In genomic region chr7:132568817-132569216, GRCm38 (mm10) we compare ENCODE assay signal across 18 mouse cellular contexts. TPM values are rescaled to one million over a fixed set of nuclear protein-coding genes. Genes with fewer than 3 reads are reported as not detected.
DNase-seq lines count a peak whose midpoint lies in the region; ATAC-seq and TF ChIP-seq lines count a peak whose summit lies in the region.
"Had no signal": no experiment of that assay in that cellular context is flagged by ENCODE, and none has a peak within 500 bp of the region (broad histone marks: within the 10 kb centered on the region; RNA-seq: fewer than 3 reads in every experiment).

No protein-coding gene starts in this region.

- no peaks in the 10 kb centered on the region for H3K9me3 ChIP-seq in hindbrain, postnatal 0 days (ENCODE audit: low read length)
- H3K9me3 ChIP-seq in hindbrain, embryonic 10.5 days, result no peaks in the 10 kb centered on the region
- H3K9me3 ChIP-seq in MEL (replicated peaks; ENCODE audit: insufficient read depth, low read length), result no peaks in the 10 kb centered on the region
- H3K9me3 ChIP-seq: hindbrain, embryonic 12.5 days had no signal

- no peak overlapping the region for H3K27ac ChIP-seq in hindbrain, postnatal 0 days
- no peak overlapping the region for H3K27ac ChIP-seq in hindbrain, embryonic 10.5 days
- peak overlapping the region; percentile 69 for H3K27ac ChIP-seq in MEL (ENCODE audit: control insufficient read depth, low read depth, low read length)
- H3K27ac ChIP-seq in thymus, adult 2 months (ENCODE audit: control insufficient read depth, insufficient read depth, low read length), result peak overlapping the region; percentile 19; the same call in 1 of the 2 replicates
- H3K27ac ChIP-seq: hindbrain, embryonic 12.5 days had no signal

- TF ChIP-seq CTCF in hindbrain, postnatal 0 days (IDR thresholded peaks at IDR 0.05; ENCODE audit: low read depth), result no peak
- TF ChIP-seq CTCF in MEL (IDR thresholded peaks at IDR 0.05 in 2 of 3, conservative IDR thresholded peaks at IDR 0.05 in 1 of 3; ENCODE audit: control insufficient read depth in 1 of 3, insufficient read depth in 1 of 3, low read depth in 2 of 3, low read length in 3 of 3, poor library complexity in 1 of 3, severe bottlenecking in 1 of 3), result no peak
- no peak for TF ChIP-seq CTCF in thymus, adult 2 months (IDR thresholded peaks at IDR 0.05; ENCODE audit: borderline replicate concordance, control insufficient read depth, extremely low read depth, insufficient read depth, low read length, poor library complexity)

- peaks cover 29% of the 10 kb centered on the region for H3K79me2 ChIP-seq in MEL (ENCODE audit: control insufficient read depth, insufficient read depth, low read length, poor library complexity)

- WGBS in hindbrain, postnatal 0 days, result 78% methylated on average over 6 of the region's 6 CpGs
- WGBS in hindbrain, embryonic 10.5 days, result 93% methylated on average over 6 of the region's 6 CpGs
- 32% methylated on average over 6 of the region's 6 CpGs for WGBS in thymus, adult 2 months

- no peak overlapping the region for H3K4me2 ChIP-seq in hindbrain, postnatal 0 days (ENCODE audit: low read depth, low read length)
- H3K4me2 ChIP-seq: hindbrain, embryonic 12.5 days had no signal

- no peak for TF ChIP-seq EP300 in MEL (IDR thresholded peaks at IDR 0.05; ENCODE audit: low read depth in 1 of 2, low read length in 2 of 2)

- H3K27me3 ChIP-seq in hindbrain, postnatal 0 days (ENCODE audit: insufficient read depth, low read length), result no peaks in the 10 kb centered on the region
- no peaks in the 10 kb centered on the region for H3K27me3 ChIP-seq in hindbrain, embryonic 10.5 days (ENCODE audit: insufficient read depth, poor library complexity, severe bottlenecking)
- H3K27me3 ChIP-seq in MEL (ENCODE audit: control insufficient read depth in 1 of 2, insufficient read depth in 2 of 2, low read length in 2 of 2), result no peaks in the 10 kb centered on the region
- no peaks in the 10 kb centered on the region for H3K27me3 ChIP-seq in thymus, adult 2 months (ENCODE audit: control insufficient read depth, insufficient read depth, low read length)
- H3K27me3 ChIP-seq: hindbrain, embryonic 12.5 days had no signal

- no peak for TF ChIP-seq POLR2A in MEL (IDR thresholded peaks at IDR 0.05; ENCODE audit: control insufficient read depth in 1 of 2, insufficient read depth in 1 of 2, low read depth in 1 of 2, low read length in 2 of 2, poor library complexity in 1 of 2)
- no peak for TF ChIP-seq POLR2A in thymus, adult 2 months (IDR thresholded peaks at IDR 0.05; ENCODE audit: control insufficient read depth, extremely low read depth, insufficient read depth, low read length, poor library complexity)

- H3K36me3 ChIP-seq in hindbrain, postnatal 0 days (ENCODE audit: insufficient read depth, low read length), result peaks cover 11% of the 10 kb centered on the region; the same call in 1 of the 2 replicates
- peaks cover 58% of the 10 kb centered on the region for H3K36me3 ChIP-seq in hindbrain, embryonic 10.5 days
- peaks cover 42% of the 10 kb centered on the region in 2 experiments for H3K36me3 ChIP-seq in MEL (ENCODE audit: control insufficient read depth in 1 of 2, insufficient read depth in 2 of 2, low read length in 2 of 2)
- H3K36me3 ChIP-seq in thymus, adult 2 months (ENCODE audit: control insufficient read depth, insufficient read depth, low read length), result peaks cover 13% of the 10 kb centered on the region

- H3K4me1 ChIP-seq in hindbrain, postnatal 0 days (ENCODE audit: insufficient read depth, low read length), result 0 out of 2 replicates have a peak, but pooled peaks cover 3% of the 10 kb centered on the region
- peaks cover 25% of the 10 kb centered on the region for H3K4me1 ChIP-seq in hindbrain, embryonic 10.5 days (replicated peaks)
- H3K4me1 ChIP-seq in MEL (ENCODE audit: control insufficient read depth in 1 of 2, insufficient read depth in 2 of 2, low read length in 2 of 2), result peaks cover 28 to 32% of the 10 kb centered on the region in 2 experiments
- H3K4me1 ChIP-seq in thymus, adult 2 months (replicated peaks; ENCODE audit: control insufficient read depth, insufficient read depth, low read length), result peaks cover 3% of the 10 kb centered on the region

- H3K9ac ChIP-seq in hindbrain, postnatal 0 days (replicated peaks; ENCODE audit: low read length), result no peak overlapping the region
- peak overlapping the region; percentile 15; the same call in 1 of the 2 replicates for H3K9ac ChIP-seq in MEL (ENCODE audit: control insufficient read depth, low read depth, low read length, poor library complexity, severe bottlenecking)
- H3K9ac ChIP-seq: hindbrain, embryonic 12.5 days had no signal

- peak; percentile 25 for DNase-seq in hindbrain, postnatal 0 days (ENCODE audit: low spot score)
- no peak for DNase-seq in hindbrain, embryonic 10.5 days (ENCODE audit: low spot score)
- peak; percentile 82 for DNase-seq in MEL (ENCODE audit: low read depth, low spot score)
- DNase-seq in thymus, adult 2 months, result peak; percentile 51
- DNase-seq in frontal cortex, postnatal 25 days (ENCODE audit: low spot score in 2 of 2), result no peak
- no peak for DNase-seq in left cerebral cortex, adult 11 months (ENCODE audit: low spot score)
- DNase-seq in right cerebral cortex, adult 2 months (ENCODE audit: low spot score in 2 of 2), result no peak
- DNase-seq: cerebellum, adult 8-10 months; kidney, postnatal 10 days had no signal

- H3K4me3 ChIP-seq in hindbrain, postnatal 0 days (ENCODE audit: low read length), result no peak overlapping the region
- H3K4me3 ChIP-seq in hindbrain, embryonic 10.5 days, result no peak overlapping the region
- H3K4me3 ChIP-seq in MEL (ENCODE audit: control insufficient read depth in 1 of 2, insufficient read depth in 1 of 2, low read depth in 2 of 2, low read length in 2 of 2), result no peak overlapping the region
- no peak overlapping the region for H3K4me3 ChIP-seq in thymus, adult 2 months (ENCODE audit: control insufficient read depth, insufficient read depth, low read length)
- H3K4me3 ChIP-seq: erythroblast, embryonic 14.5 days; hindbrain, embryonic 12.5 days; myocyte had no signal

- no peak for ATAC-seq in hindbrain, postnatal 0 days
- ATAC-seq in megakaryocyte progenitor cell, adult 5-6 weeks (replicated peaks; ENCODE audit: poor library complexity), result peak; percentile 34; the same call in 1 of the 2 replicates

- no peak for TF ChIP-seq RAD21 in MEL (IDR thresholded peaks at IDR 0.05; ENCODE audit: low read depth, low read length)

TF ChIP-seq in MEL, 35 proteins besides CTCF, POLR2A, EP300 and RAD21:
- TF ChIP-seq ZNF384 (IDR thresholded peaks at IDR 0.05; ENCODE audit: low read depth, low read length) (peak; percentile 72), CHD1 (IDR thresholded peaks at IDR 0.05; ENCODE audit: low read depth, low read length) (no peak), ETS1 (IDR thresholded peaks at IDR 0.05; ENCODE audit: low read depth, low read length) (peak; percentile 60), GATA1 (IDR thresholded peaks at IDR 0.05; ENCODE audit: low read depth, low read length) (peak; percentile 50; the same call in 1 of the 2 replicates), USF1 (IDR thresholded peaks at IDR 0.05; ENCODE audit: low read depth, low read length) (peak; percentile 74), SIN3A (IDR thresholded peaks at IDR 0.05; ENCODE audit: low read length) (peak; percentile 38), USF2 (IDR thresholded peaks at IDR 0.05; ENCODE audit: borderline replicate concordance in 1 of 2, insufficient read depth in 1 of 2, low read depth in 1 of 2, low read length in 2 of 2) (no peak), NRF1 (IDR thresholded peaks at IDR 0.05; ENCODE audit: insufficient read depth, low read depth, low read length, poor library complexity, severe bottlenecking) (peak; percentile 78)

RNA-seq across cellular contexts. Expression of gene Oat, which starts 7.4 kb away (rescaled TPM):
- 99.1 and 101 TPM in 2 replicates for total RNA-seq in hindbrain, postnatal 0 days (2014; rRNA removed)
- polyA plus RNA-seq in hindbrain, postnatal 0 days (2015; fragmentation: Nextera tagmentation; extraction: Ambion mirVana), result 123 and 129 TPM in 2 replicates
- polyA plus RNA-seq in hindbrain, embryonic 10.5 days (2016; fragmentation: Nextera tagmentation; extraction: Ambion mirVana), result 121 and 139 TPM in 2 replicates
- total RNA-seq in MEL (2012; rRNA removed), result 226 and 236 TPM in 2 replicates
- 100 to 1,000 TPM; 190 to 209 TPM for polyA plus RNA-seq in MEL (2012; ENCODE audit: insufficient read depth in 1 of 2, insufficient read length in 2 of 2, low read depth in 1 of 2, low replicate concordance in 2 of 2, missing spikeins in 1 of 2)
- total RNA-seq in megakaryocyte progenitor cell, adult 5-6 weeks (2015), result 92.6 and 99.4 TPM in 2 replicates
- total RNA-seq in megakaryocyte progenitor cell, adult 5-6 weeks (2017), result 110 TPM in 2 replicates
- 48.3 and 51.4 TPM in 2 replicates for polyA plus RNA-seq in thymus, adult 2 months (2012; rRNA removed)

RNA-seq across cellular contexts. Expression of gene Nkx1-2, which starts 30.6 kb away (rescaled TPM):
- total RNA-seq in hindbrain, postnatal 0 days (2014; rRNA removed), result 0.90 TPM in 1 of 2 replicates, not detected in the other
- polyA plus RNA-seq in hindbrain, postnatal 0 days (2015; fragmentation: Nextera tagmentation; extraction: Ambion mirVana), result 0.08 and 0.13 TPM in 2 replicates
- polyA plus RNA-seq in hindbrain, embryonic 10.5 days (2016; fragmentation: Nextera tagmentation; extraction: Ambion mirVana), result 1.1 and 1.3 TPM in 2 replicates
- total RNA-seq in MEL (2012; rRNA removed), result 1.5 and 2.4 TPM in 2 replicates
- polyA plus RNA-seq in MEL (2012; ENCODE audit: insufficient read depth in 1 of 2, insufficient read length in 2 of 2, low read depth in 1 of 2, low replicate concordance in 2 of 2, missing spikeins in 1 of 2), result 1 to 10 TPM in 1 of 2 experiments, not detected in 1; 2.8 TPM
- not detected in 2 replicates for total RNA-seq in megakaryocyte progenitor cell, adult 5-6 weeks (2015)
- total RNA-seq in megakaryocyte progenitor cell, adult 5-6 weeks (2017), result not detected in 2 replicates
- polyA plus RNA-seq in thymus, adult 2 months (2012; rRNA removed), result 0.24 and 0.27 TPM in 2 replicates
- total RNA-seq: adrenal gland, adult 18-20 months; gastrocnemius, adult 8-10 months; left cerebral cortex, postnatal 14 days had no signal
- polyA plus RNA-seq: erythroblast, embryonic 14.5 days; liver, embryonic 16.5 days; myocyte; stomach, embryonic 14.5 days had no signal

RNA-seq across cellular contexts. Expression of gene Lhpp, which starts 41.6 kb away (rescaled TPM):
- 42.5 and 55.6 TPM in 2 replicates for total RNA-seq in hindbrain, postnatal 0 days (2014; rRNA removed)
- 53.3 and 56.7 TPM in 2 replicates for polyA plus RNA-seq in hindbrain, postnatal 0 days (2015; fragmentation: Nextera tagmentation; extraction: Ambion mirVana)
- 18.0 and 18.9 TPM in 2 replicates for polyA plus RNA-seq in hindbrain, embryonic 10.5 days (2016; fragmentation: Nextera tagmentation; extraction: Ambion mirVana)
- 30.3 and 31.0 TPM in 2 replicates for total RNA-seq in MEL (2012; rRNA removed)
- polyA plus RNA-seq in MEL (2012; ENCODE audit: insufficient read depth in 1 of 2, insufficient read length in 2 of 2, low read depth in 1 of 2, low replicate concordance in 2 of 2, missing spikeins in 1 of 2), result 10 to 100 TPM in 1 of 2 experiments, not detected in 1; 39.3 TPM
- total RNA-seq in megakaryocyte progenitor cell, adult 5-6 weeks (2015), result 10.8 and 14.2 TPM in 2 replicates
- total RNA-seq in megakaryocyte progenitor cell, adult 5-6 weeks (2017), result 9.1 and 11.2 TPM in 2 replicates
- 10.0 and 12.0 TPM in 2 replicates for polyA plus RNA-seq in thymus, adult 2 months (2012; rRNA removed)

Comparison
In these comparisons a context has a peak if more than half of its experiments do, and no peak if none do; other contexts are left out.
1. DNase-seq: peak in hindbrain, postnatal 0 days (single experiment), MEL (single experiment) and thymus, adult 2 months (single experiment); none in hindbrain, embryonic 10.5 days (single experiment), frontal cortex, postnatal 25 days (0 of 2), left cerebral cortex, adult 11 months (single experiment) and right cerebral cortex, adult 2 months (0 of 2).
2. H3K27ac ChIP-seq: peak in MEL (single experiment) and thymus, adult 2 months (single experiment); none in hindbrain, postnatal 0 days (single experiment) and hindbrain, embryonic 10.5 days (single experiment).